Mouse (Mus musculus) midbrain, embryonic 16.5 days (tissue): Measurements from ENCODE around the gene Hoxa1. TPM values are rescaled to one million over a fixed set of nuclear protein-coding genes. Genes with fewer than 3 reads are reported as not detected.

Experiments
- ATAC-seq: fragments of 200-750 bp; cut with Nextera tagmentation; 2 replicates; pipeline ENCODE4 v1.8.0; 2017; ENCODE audit warnings: moderate TSS enrichment
- H3K27ac ChIP-seq: fragments of 300-500 bp; sonication (generic); 2 replicates; pipeline ENCODE4 v1.5.1; 2014; ENCODE audit warnings: mild to moderate bottlenecking, low read length, mixed read lengths
- H3K27me3 ChIP-seq: fragments of 300-500 bp; sonication (generic); 2 replicates; pipeline ENCODE4 v1.6.1; 2014; ENCODE audit warnings: low read depth, low read length, mixed read lengths; ENCODE audit not compliant: control insufficient read depth, insufficient read depth
- H3K36me3 ChIP-seq: fragments of 300-500 bp; sonication (generic); 2 replicates; pipeline ENCODE4 v1.6.1; 2014; ENCODE audit warnings: mild to moderate bottlenecking, low read length, moderate library complexity, mixed read lengths; ENCODE audit not compliant: control insufficient read depth, insufficient read depth
- H3K4me1 ChIP-seq: fragments of 300-500 bp; sonication (generic); 2 replicates; pipeline ENCODE4 v1.6.1; 2014; ENCODE audit warnings: mild to moderate bottlenecking, low read length, mixed read lengths; ENCODE audit not compliant: control insufficient read depth, insufficient read depth
- H3K4me2 ChIP-seq: fragments of 300-500 bp; sonication (generic); 2 replicates; pipeline ENCODE4 v1.6.1; 2014; ENCODE audit warnings: mild to moderate bottlenecking, low read length, mixed read lengths
- H3K4me3 ChIP-seq: fragments of 300-500 bp; sonication (generic); 2 replicates; pipeline ENCODE4 v1.5.1; 2014; ENCODE audit warnings: low read depth, mild to moderate bottlenecking, low read length, moderate library complexity, mixed read lengths
- H3K9ac ChIP-seq: fragments of 300-500 bp; sonication (generic); 2 replicates; pipeline ENCODE4 v1.6.1; 2014; ENCODE audit warnings: low read depth, low read length, mixed read lengths
- H3K9me3 ChIP-seq: fragments of 300-500 bp; sonication (generic); replicated peaks from 2 replicates; pipeline ENCODE4 v1.6.1; 2014; ENCODE audit warnings: mild to moderate bottlenecking, low read length, mixed read lengths; ENCODE audit not compliant: control insufficient read depth, poor library complexity, severe bottlenecking
- whole genome bisulfite sequencing: fragments of 180-500 bp; shearing (Covaris S2); extraction: QIAGEN DNeasy Blood & Tissue Kit; methylation state at CpG from one replicate; pipeline ENCODE4 v1.1.7; 2014; 5-methylcytosine and 5-hydroxymethylcytosine counted together
- polyA plus RNA-seq: library from polyadenylated mRNA; unstranded; fragments of >200 nt; fragmentation: Nextera tagmentation; extraction: Ambion mirVana; gene quantifications from 2 replicates; pipeline ENCODE4 v1.2.1, GENCODE M21; 2015

Hoxa1 gene
- polyA plus RNA-seq, 1 experiment from 2014 or later = not detected

DNA sequence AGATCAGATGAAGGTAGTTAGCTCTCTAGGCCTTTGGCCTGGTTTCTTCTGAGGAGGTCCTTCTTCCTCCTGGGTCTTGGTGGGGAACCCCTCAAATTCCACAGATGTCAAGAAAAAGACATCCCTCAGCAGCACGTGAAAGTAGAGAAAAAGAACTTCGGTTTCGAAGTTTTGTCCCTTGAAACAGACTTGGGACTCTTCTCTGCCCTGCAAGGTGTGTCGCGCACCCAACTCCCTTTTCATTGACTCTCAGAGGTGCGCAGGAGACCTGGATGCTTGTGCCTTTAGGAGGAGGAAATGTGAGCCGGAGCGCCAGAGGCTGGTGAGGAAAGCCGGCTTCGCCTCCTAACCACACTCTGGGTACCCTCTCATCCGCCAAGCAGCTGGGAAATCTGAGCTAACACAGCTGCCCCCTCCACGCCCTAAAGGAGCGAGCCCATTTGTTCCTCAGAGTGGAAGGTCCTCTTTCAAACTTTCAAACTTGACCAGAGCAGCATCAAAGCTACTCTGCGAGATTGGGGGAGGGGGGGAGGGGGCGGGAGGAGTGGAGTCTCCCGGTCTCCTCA lies 7.6 kb downstream of the Hoxa1 start:
- H3K9me3 ChIP-seq = no peaks in the 10 kb centered on the region; the same call in 1 of the 2 replicates
- H3K36me3 ChIP-seq = no peaks in the 10 kb centered on the region
- H3K4me3 ChIP-seq = no peak overlapping the region
- no peak overlapping the region for H3K27ac ChIP-seq
- WGBS = 4% methylated on average over 16 of the region's 16 CpGs
- H3K9ac ChIP-seq = no peak overlapping the region
- H3K4me1 ChIP-seq = no peaks in the 10 kb centered on the region
- H3K4me2 ChIP-seq = no peak overlapping the region
- no peak for ATAC-seq
- H3K27me3 ChIP-seq = peaks cover 74% of the 10 kb centered on the region

DNA sequence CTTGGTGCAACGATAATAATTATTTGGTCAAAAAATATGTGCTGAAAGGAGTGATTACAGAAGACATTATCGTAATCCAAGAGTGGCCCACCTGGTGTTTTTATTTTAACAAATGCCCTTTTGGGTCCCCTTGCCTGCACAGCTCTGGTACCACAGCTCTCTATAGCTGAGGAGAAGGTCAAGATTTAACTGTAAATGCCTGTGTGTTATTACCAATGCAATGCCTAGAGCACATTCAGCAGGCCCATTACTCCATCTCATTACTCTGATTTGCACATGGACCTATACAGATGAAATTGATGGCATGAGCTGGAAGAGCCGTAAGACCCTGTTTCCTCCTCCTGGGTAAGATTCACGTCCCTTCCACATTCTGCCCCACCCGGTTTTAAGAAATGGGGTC lies 19.0 kb downstream of the Hoxa1 start:
- no peak overlapping the region for H3K4me3 ChIP-seq
- ATAC-seq = no peak
- H3K27ac ChIP-seq = no peak overlapping the region
- H3K9me3 ChIP-seq = no peaks in the 10 kb centered on the region
- H3K36me3 ChIP-seq = no peaks in the 10 kb centered on the region
- 83% methylated on average over 5 of the region's 5 CpGs for WGBS
- no peak overlapping the region for H3K4me2 ChIP-seq
- peaks cover 3% of the 10 kb centered on the region for H3K27me3 ChIP-seq
- H3K4me1 ChIP-seq = 0 out of 2 replicates have a peak, but pooled peaks cover 4% of the 10 kb centered on the region
- no peak overlapping the region for H3K9ac ChIP-seq

DNA sequence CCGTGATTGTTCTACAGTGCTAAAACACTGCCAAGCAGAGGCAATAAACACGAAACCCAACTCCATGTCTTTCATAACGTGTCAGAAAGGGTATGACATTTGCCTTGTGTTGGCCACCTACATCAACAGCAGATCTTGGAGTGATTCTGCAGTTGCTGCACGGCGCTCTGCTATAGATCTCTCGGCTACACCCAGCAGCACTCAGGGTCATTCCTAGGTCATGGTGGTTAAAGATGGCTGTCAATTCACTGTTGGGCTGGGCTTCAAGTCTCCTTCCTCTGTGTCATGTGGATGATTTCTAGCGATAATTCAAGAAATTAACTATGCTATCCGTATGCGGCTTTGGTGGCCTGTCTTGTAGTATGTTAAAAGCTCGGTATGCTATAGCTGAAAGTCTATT lies 19.5 kb downstream of the Hoxa1 start:
- H3K4me1 ChIP-seq = 0 out of 2 replicates have a peak, but pooled peaks cover 4% of the 10 kb centered on the region
- no peaks in the 10 kb centered on the region for H3K9me3 ChIP-seq
- H3K27ac ChIP-seq = no peak overlapping the region
- H3K27me3 ChIP-seq = peaks cover 2% of the 10 kb centered on the region
- no peak overlapping the region for H3K4me2 ChIP-seq
- H3K9ac ChIP-seq = no peak overlapping the region
- H3K4me3 ChIP-seq = no peak overlapping the region
- ATAC-seq = no peak
- no peaks in the 10 kb centered on the region for H3K36me3 ChIP-seq
- WGBS = 79% methylated on average over 10 of the region's 10 CpGs

DNA sequence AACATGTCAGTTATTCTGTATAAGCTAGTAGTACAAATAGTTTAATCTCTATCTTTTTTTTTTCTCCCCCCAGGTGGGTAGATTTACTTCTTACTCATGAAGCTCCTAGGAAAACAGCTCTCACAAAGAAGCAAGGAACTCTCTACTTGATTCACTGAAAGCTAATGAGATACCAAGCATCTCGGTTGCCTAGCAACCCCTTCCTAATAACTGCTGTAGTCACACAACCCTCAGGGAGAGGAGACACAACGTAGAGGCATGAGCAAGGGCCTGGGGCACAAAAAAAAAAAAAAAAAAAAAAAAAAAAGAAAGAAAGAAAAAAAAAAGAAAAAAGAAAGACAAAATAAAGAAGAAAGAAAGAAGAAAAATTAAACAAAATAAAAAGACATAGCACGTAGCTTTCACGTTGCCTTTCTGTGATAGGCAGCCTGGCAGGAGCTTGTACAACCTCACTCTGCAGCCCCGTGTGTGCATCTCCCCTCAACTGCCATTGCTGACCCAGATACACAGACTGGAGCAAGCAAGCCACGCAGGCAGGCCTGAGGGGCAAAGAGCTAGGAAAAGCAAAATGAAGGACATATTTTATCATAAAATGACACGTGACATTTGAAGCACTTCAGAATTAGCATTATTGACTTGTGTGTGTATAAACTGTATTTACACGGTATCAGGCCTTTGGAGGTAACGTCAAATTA lies 20.1 kb downstream of the Hoxa1 start:
- no peaks in the 10 kb centered on the region for H3K36me3 ChIP-seq
- no peak; the same call in 1 of the 2 replicates for ATAC-seq
- H3K4me2 ChIP-seq = no peak overlapping the region
- no peak overlapping the region for H3K27ac ChIP-seq
- H3K4me3 ChIP-seq = no peak overlapping the region
- no peaks in the 10 kb centered on the region; the same call in 1 of the 2 replicates for H3K27me3 ChIP-seq
- H3K9me3 ChIP-seq = no peaks in the 10 kb centered on the region
- no peak overlapping the region for H3K9ac ChIP-seq
- WGBS = 52% methylated on average over 9 of the region's 9 CpGs
- 0 out of 2 replicates have a peak, but pooled peaks cover 4% of the 10 kb centered on the region for H3K4me1 ChIP-seq

DNA sequence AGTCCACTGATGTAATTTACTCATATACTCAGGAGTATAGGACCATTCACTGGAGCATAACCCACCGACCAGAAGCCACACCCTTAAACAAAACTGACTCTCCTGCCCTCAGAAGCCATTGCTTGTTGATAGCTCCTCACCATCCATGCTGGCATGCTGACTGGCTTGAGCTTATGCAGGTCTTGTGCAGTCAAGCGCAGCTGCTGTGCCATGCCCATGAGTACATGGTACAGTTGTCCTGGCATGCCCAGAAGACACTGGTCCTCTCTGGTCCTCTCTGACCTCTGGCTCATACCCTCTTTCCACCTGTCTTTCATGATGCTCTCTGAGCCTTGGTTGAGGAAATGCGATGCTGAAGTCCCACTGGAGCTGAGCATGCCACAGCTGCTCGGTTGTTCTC lies 34.4 kb downstream of the Hoxa1 start:
- no peak overlapping the region for H3K4me3 ChIP-seq
- no peaks in the 10 kb centered on the region; the same call in 1 of the 2 replicates for H3K27me3 ChIP-seq
- no peaks in the 10 kb centered on the region for H3K36me3 ChIP-seq
- no peak overlapping the region for H3K9ac ChIP-seq
- H3K9me3 ChIP-seq = peaks cover 4% of the 10 kb centered on the region
- ATAC-seq = no peak
- H3K4me1 ChIP-seq = peaks cover 16% of the 10 kb centered on the region
- no peak overlapping the region for H3K4me2 ChIP-seq
- H3K27ac ChIP-seq = no peak overlapping the region
- WGBS = 85% methylated on average over 4 of the region's 4 CpGs

DNA sequence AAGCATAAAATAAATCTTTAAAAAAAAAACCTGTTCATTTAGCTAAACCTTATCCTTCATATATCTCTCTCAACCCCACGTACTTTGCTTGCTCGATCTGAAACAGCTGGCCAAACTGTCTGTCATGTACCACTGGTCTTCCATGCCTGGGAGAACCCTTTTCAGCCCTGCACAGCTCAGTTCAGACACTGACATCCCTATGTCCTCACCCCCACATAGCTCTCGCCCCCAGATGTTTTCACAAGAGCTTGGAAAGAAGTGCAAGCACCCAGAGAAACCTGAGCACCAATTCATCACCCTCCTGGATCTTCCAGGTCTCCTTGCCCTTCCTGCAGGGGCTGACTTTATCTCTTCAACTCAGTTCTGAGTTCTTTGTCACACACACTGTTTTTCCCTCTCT lies 36.9 kb downstream of the Hoxa1 start:
- no peak for ATAC-seq
- 72% methylated on average over 3 of the region's 3 CpGs for WGBS
- H3K4me2 ChIP-seq = no peak overlapping the region

DNA sequence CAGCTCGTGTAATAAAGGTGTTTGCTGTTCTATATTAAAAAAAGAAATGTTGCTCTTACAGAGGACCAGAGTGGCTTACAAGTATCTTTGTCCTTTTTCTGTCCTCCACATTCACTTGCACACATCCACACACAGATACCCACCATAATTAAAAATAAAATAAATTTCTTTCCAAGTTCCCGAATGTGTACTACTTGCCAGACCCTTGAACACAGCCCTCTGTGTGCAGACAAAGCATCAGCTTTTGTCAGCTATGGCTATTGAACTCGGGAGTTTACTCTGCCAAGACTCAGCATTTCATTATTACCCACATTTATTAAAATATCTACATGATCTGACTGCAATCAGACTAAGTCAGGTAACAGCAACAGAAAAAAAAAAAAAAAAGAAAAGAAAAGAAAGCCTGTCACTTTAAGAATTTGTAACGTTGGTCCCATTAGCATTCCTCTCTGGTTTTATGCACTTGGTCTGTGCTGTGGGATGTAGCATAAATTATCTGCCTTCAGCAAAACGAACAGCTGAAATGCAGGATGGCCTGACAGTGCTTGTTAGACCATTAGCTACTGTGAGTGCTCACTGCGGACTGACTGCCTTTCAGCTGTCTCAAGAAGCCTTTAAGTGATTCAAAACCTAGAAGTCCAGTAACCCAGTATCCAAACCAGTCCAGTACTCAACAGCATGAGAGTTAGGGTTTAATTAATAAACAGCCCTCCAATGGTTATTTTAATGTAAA lies 39.0 kb downstream of the Hoxa1 start:
- H3K4me2 ChIP-seq = peak overlapping the region; percentile 25; the same call in 1 of the 2 replicates
- H3K27ac ChIP-seq = peak overlapping the region; percentile 53
- H3K36me3 ChIP-seq = no peaks in the 10 kb centered on the region
- peaks cover 19% of the 10 kb centered on the region for H3K4me1 ChIP-seq
- no peaks in the 10 kb centered on the region for H3K9me3 ChIP-seq
- no peaks in the 10 kb centered on the region for H3K27me3 ChIP-seq
- no peak overlapping the region for H3K9ac ChIP-seq
- peak; percentile 90 for ATAC-seq
- WGBS = 14% methylated on average over 6 of the region's 6 CpGs
- H3K4me3 ChIP-seq = no peak overlapping the region

More for the DNA sequence above, 36.9 kb downstream of the Hoxa1 start:
- Histone ChIP-seq H3K9me3 (no peaks in the 10 kb centered on the region), H3K9ac (no peak overlapping the region), H3K27ac (no peak overlapping the region), H3K4me1 (peaks cover 19% of the 10 kb centered on the region), H3K4me3 (no peak overlapping the region), H3K36me3 (no peaks in the 10 kb centered on the region), H3K27me3 (no peaks in the 10 kb centered on the region)

DNA sequence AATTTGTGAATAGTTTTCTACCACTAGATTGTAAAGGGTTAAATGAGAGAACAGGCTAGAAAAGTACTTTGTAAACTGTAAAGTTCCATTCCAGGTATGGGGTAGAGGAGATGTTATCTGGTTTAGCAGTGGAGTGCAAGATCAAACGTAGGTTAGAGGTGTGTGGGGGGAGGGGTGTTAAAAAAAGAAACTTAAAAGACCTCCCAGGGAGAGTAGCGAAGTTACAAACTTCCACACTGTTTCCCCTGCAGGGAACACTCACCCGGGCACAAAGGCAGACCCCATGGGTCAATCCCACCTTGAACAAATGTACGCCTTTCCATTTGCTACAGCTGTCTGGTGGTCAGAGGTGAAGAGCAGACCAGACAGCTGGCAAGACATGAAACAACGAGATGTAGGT lies 42.2 kb downstream of the Hoxa1 start:
- no peak overlapping the region for H3K9ac ChIP-seq
- peaks cover 19% of the 10 kb centered on the region for H3K4me1 ChIP-seq
- ATAC-seq = no peak
- H3K27ac ChIP-seq = no peak overlapping the region
- H3K4me2 ChIP-seq = no peak overlapping the region
- H3K36me3 ChIP-seq = no peaks in the 10 kb centered on the region
- H3K9me3 ChIP-seq = no peaks in the 10 kb centered on the region
- H3K4me3 ChIP-seq = no peak overlapping the region
- WGBS = 33% methylated on average over 5 of the region's 5 CpGs
- no peaks in the 10 kb centered on the region for H3K27me3 ChIP-seq

DNA sequence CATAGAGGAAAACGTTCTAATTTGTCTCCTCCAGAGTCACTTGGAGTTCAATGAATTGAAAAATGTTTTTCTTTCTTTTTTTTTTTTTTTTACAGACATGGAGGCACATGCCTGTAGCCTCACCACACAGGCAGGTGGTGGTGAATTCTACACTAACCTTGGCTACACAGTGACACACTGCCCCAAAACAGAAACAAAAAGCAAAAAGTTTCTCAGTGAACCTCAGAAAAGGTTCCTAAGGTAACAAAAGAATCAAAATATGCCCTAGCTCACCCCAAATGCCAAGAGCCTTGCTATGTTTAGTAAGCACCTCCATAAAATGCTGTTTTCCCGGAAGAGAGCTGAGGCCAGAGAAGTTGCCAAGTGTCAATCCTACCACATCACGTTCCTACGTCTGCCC lies 46.3 kb downstream of the Hoxa1 start:
- WGBS = 90% methylated on average over 4 of the region's 4 CpGs
- no peak overlapping the region for H3K27ac ChIP-seq
- no peaks in the 10 kb centered on the region for H3K36me3 ChIP-seq
- no peaks in the 10 kb centered on the region for H3K4me1 ChIP-seq
- ATAC-seq = no peak
- no peak overlapping the region for H3K9ac ChIP-seq
- no peaks in the 10 kb centered on the region for H3K9me3 ChIP-seq
- H3K4me3 ChIP-seq = no peak overlapping the region
- no peak overlapping the region for H3K4me2 ChIP-seq
- no peaks in the 10 kb centered on the region for H3K27me3 ChIP-seq
